Mouse (Mus musculus) thymus, adult 2 months (tissue): ENCODE measurements around the gene Tmem50a. TPM values are rescaled to one million over a fixed set of nuclear protein-coding genes. Genes with fewer than 3 reads are reported as not detected.

ENCODE experiments used
- DNase-seq: peaks from one replicate; pipeline ENCODE4 v3.0.0; 2021
- H3K27ac ChIP-seq: fragments of 200-500 bp; 2 replicates; pipeline ENCODE4 v1.5.1; 2012; ENCODE audit warnings: low read length, control low read depth; ENCODE audit not compliant: control insufficient read depth, insufficient read depth
- H3K27me3 ChIP-seq: fragments of 200-500 bp; 2 replicates; pipeline ENCODE4 v1.6.1; 2012; ENCODE audit warnings: mild to moderate bottlenecking, low read length, moderate library complexity, mixed read lengths; ENCODE audit not compliant: control insufficient read depth, insufficient read depth
- H3K36me3 ChIP-seq: fragments of 200-500 bp; 2 replicates; pipeline ENCODE4 v1.6.1; 2012; ENCODE audit warnings: mild to moderate bottlenecking, low read length, moderate library complexity; ENCODE audit not compliant: control insufficient read depth, insufficient read depth
- H3K4me1 ChIP-seq: fragments of 200-500 bp; replicated peaks from 2 replicates; pipeline ENCODE4 v1.6.1; 2012; ENCODE audit warnings: low read length; ENCODE audit not compliant: control insufficient read depth, insufficient read depth
- H3K4me3 ChIP-seq: fragments of 200-500 bp; 2 replicates; pipeline ENCODE4 v1.5.1; 2012; ENCODE audit warnings: mild to moderate bottlenecking, low read length, control low read depth, moderate library complexity; ENCODE audit not compliant: control insufficient read depth, insufficient read depth
- CTCF ChIP-seq: fragments of 200-500 bp; IDR thresholded peaks from 2 replicates; pipeline ENCODE4 v1.5.1; 2012; ENCODE audit warnings: mild to moderate bottlenecking, control low read depth, low read length, moderate library complexity, borderline replicate concordance; ENCODE audit not compliant: control insufficient read depth, poor library complexity, insufficient read depth; ENCODE audit errors: extremely low read depth
- POLR2A ChIP-seq: fragments of 200-500 bp; IDR thresholded peaks from 2 replicates; pipeline ENCODE4 v1.6.1; 2012; ENCODE audit warnings: mild to moderate bottlenecking, low read length, control low read depth, moderate library complexity; ENCODE audit not compliant: control insufficient read depth, poor library complexity, insufficient read depth; ENCODE audit errors: extremely low read depth
- WGBS: fragments of 180-500 bp; shearing (Covaris S2); methylation state at CpG from one replicate; pipeline ENCODE4 v1.1.7; 2018; 5-methylcytosine and 5-hydroxymethylcytosine counted together
- polyA plus RNA-seq: library from polyadenylated mRNA; depleted of rRNA; stranded (reverse); fragments of >200 nt; gene quantifications from 2 replicates; pipeline ENCODE4 v1.2.3, GENCODE M21; 2012; rRNA removed

The Tmem50a gene
- polyA plus RNA-seq, 1 experiment = 226 TPM

DNA sequence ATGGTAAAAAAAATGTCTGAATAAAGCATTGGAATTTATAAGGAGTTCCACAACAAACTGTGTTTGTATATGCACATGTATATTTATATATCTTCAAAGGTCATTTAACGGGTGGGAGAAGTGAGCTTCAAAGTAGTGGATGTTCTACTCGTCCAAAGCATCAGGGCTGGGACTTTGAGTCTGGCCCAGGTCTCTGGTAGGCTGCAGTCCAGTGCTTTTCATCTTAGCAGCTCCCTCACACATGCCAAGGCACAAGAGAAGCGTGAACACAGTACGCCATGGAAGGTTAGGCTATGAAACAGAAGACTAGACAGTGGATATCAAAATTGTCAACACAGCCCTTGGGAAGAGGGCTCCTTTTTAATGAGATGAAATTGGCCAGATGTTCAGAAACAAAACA lies 64.3 kb downstream of the Tmem50a start:
- DNase-seq = no peak
- Histone ChIP-seq H3K4me3 (no peak overlapping the region), H3K27me3 (no peaks in the 10 kb centered on the region; the same call in 1 of the 2 replicates), H3K4me1 (peaks cover 8% of the 10 kb centered on the region), H3K27ac (no peak overlapping the region), H3K36me3 (no peaks in the 10 kb centered on the region)
- 88% methylated on average over 4 of the region's 4 CpGs for WGBS
- TF ChIP-seq CTCF (no peak), POLR2A (no peak)

Other genes with a start within 250 kb of the Tmem50a start
- 4.4 and 5.5 TPM in 2 replicates for gene Man1c1, start 210.7 kb downstream of the Tmem50a start, polyA plus RNA-seq
- gene Ldlrap1, start 147.0 kb downstream of the Tmem50a start, polyA plus RNA-seq = 25.3 and 26.0 TPM in 2 replicates
- 12.0 and 15.0 TPM in 2 replicates for gene Maco1, start 61.7 kb downstream of the Tmem50a start, polyA plus RNA-seq
- 0.38 TPM in 1 of 2 replicates, not detected in the other for gene Rhd, start 50.5 kb downstream of the Tmem50a start, polyA plus RNA-seq
- 1,774 and 1,821 TPM in 2 replicates for gene Rsrp1, start 8.6 kb upstream of the Tmem50a start, polyA plus RNA-seq
- gene Syf2, start 15.9 kb upstream of the Tmem50a start, polyA plus RNA-seq = 36.8 and 42.8 TPM in 2 replicates
- 24.6 and 34.2 TPM in 2 replicates for gene Runx3, start 205.6 kb upstream of the Tmem50a start, polyA plus RNA-seq